Mouse (Mus musculus) hindbrain, embryonic 13.5 days (tissue): ENCODE results near the gene Hpca. TPM values are rescaled to one million over a fixed set of nuclear protein-coding genes. Genes with fewer than 3 reads are reported as not detected.

ENCODE experiments used
- ATAC-seq: fragments of 200-750 bp; cut with Nextera tagmentation; 2 replicates; pipeline ENCODE4 v1.8.0; 2017; ENCODE audit warnings: moderate TSS enrichment; ENCODE audit not compliant: low FRiP score
- H3K27ac ChIP-seq: fragments of 300-500 bp; sonication (generic); 2 replicates; pipeline ENCODE4 v1.5.1; 2015; ENCODE audit warnings: inconsistent platforms, mild to moderate bottlenecking, moderate library complexity
- H3K27me3 ChIP-seq: fragments of 300-500 bp; sonication (generic); 2 replicates; pipeline ENCODE4 v1.6.1; 2015; ENCODE audit warnings: mild to moderate bottlenecking, inconsistent platforms
- H3K36me3 ChIP-seq: fragments of 300-500 bp; sonication (generic); 2 replicates; pipeline ENCODE4 v1.6.1; 2015; ENCODE audit warnings: mild to moderate bottlenecking, inconsistent platforms
- H3K4me1 ChIP-seq: fragments of 300-500 bp; sonication (generic); replicated peaks from 2 replicates; pipeline ENCODE4 v1.6.1; 2015; ENCODE audit warnings: inconsistent platforms
- H3K4me2 ChIP-seq: fragments of 300-500 bp; sonication (generic); 2 replicates; pipeline ENCODE4 v1.6.1; 2015; ENCODE audit warnings: inconsistent platforms, mild to moderate bottlenecking, moderate library complexity
- H3K4me3 ChIP-seq: fragments of 300-500 bp; sonication (generic); 2 replicates; pipeline ENCODE4 v1.5.1; 2015; ENCODE audit warnings: mild to moderate bottlenecking, inconsistent platforms
- H3K9ac ChIP-seq: fragments of 300-500 bp; sonication (generic); 2 replicates; pipeline ENCODE4 v1.6.1; 2015; ENCODE audit warnings: mild to moderate bottlenecking, inconsistent platforms
- H3K9me3 ChIP-seq: fragments of 300-500 bp; sonication (generic); 2 replicates; pipeline ENCODE4 v1.6.1; 2016; ENCODE audit warnings: inconsistent platforms
- WGBS: fragments of 180-500 bp; shearing (Covaris S2); methylation state at CpG from one replicate; pipeline ENCODE4 v1.1.7; 2015; 5-methylcytosine and 5-hydroxymethylcytosine counted together
- polyA plus RNA-seq: library from polyadenylated mRNA; unstranded; fragments of >200 nt; fragmentation: Nextera tagmentation; extraction: Ambion mirVana; gene quantifications from 2 replicates; pipeline ENCODE4 v1.2.1, GENCODE M21; 2015

The Hpca gene
- polyA plus RNA-seq, 1 experiment from 2014 or later = 36.3 TPM

DNA sequence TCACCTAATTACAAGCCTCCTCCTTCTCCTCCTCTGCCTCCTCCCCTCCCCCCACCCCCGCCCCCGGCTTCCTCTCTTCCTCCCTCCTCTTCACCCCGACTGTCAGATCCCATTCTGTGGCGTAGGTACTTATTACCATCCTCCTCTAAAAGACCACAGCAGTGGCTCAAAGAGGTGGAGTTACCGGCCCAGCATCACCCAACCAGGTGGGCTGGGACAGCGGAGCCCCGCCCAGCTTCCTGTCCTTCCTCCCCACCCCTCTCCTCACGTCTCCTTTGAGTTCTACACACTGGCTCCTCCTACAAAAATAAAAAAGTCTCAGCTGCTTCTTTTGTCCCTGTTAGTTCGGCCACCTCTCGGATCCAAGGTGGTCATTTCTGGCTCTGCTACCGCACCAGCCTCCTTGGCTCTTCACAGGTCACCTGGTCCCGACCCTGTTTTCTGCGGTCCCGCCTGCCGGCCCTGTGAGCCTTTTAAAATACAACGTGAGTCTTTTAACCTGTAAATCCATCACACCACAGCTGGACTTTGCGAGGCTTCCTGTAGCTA, 9.0 kb upstream of the Hpca start:
- Histone ChIP-seq H3K9ac (peak overlapping the region; percentile 3; the same call in 1 of the 2 replicates), H3K4me1 (peaks cover 46% of the 10 kb centered on the region), H3K27me3 (peaks cover 16% of the 10 kb centered on the region), H3K27ac (peak overlapping the region; percentile 44; the same call in 1 of the 2 replicates), H3K9me3 (no peaks in the 10 kb centered on the region), H3K36me3 (no peaks in the 10 kb centered on the region), H3K4me2 (peak overlapping the region; percentile 36), H3K4me3 (peak overlapping the region; percentile 18)
- 6% methylated on average over 16 of the region's 17 CpGs for WGBS
- peak; percentile 64 for ATAC-seq

GRCm38 (mm10) chr4:129130149-129130548, 8.3 kb upstream of the Hpca start:
- Histone ChIP-seq H3K27ac (peak overlapping the region; percentile 62), H3K27me3 (peaks cover 14% of the 10 kb centered on the region), H3K4me1 (peaks cover 52% of the 10 kb centered on the region), H3K9me3 (no peaks in the 10 kb centered on the region), H3K9ac (peak overlapping the region; percentile 3; the same call in 1 of the 2 replicates), H3K36me3 (no peaks in the 10 kb centered on the region), H3K4me2 (peak overlapping the region; percentile 36), H3K4me3 (peak overlapping the region; percentile 18; the same call in 1 of the 2 replicates)
- 3% methylated on average over 8 of the region's 8 CpGs for WGBS
- ATAC-seq = peak; percentile 17

GRCm38 (mm10) chr4:129129387-129129786, 7.6 kb upstream of the Hpca start:
- Histone ChIP-seq H3K9me3 (no peaks in the 10 kb centered on the region), H3K4me3 (no peak overlapping the region), H3K4me1 (peaks cover 52% of the 10 kb centered on the region), H3K27me3 (peaks cover 17% of the 10 kb centered on the region; the same call in 1 of the 2 replicates), H3K4me2 (no peak overlapping the region), H3K27ac (no peak overlapping the region), H3K36me3 (no peaks in the 10 kb centered on the region), H3K9ac (no peak overlapping the region)
- 51% methylated on average over 9 of the region's 9 CpGs for WGBS
- no peak for ATAC-seq

DNA sequence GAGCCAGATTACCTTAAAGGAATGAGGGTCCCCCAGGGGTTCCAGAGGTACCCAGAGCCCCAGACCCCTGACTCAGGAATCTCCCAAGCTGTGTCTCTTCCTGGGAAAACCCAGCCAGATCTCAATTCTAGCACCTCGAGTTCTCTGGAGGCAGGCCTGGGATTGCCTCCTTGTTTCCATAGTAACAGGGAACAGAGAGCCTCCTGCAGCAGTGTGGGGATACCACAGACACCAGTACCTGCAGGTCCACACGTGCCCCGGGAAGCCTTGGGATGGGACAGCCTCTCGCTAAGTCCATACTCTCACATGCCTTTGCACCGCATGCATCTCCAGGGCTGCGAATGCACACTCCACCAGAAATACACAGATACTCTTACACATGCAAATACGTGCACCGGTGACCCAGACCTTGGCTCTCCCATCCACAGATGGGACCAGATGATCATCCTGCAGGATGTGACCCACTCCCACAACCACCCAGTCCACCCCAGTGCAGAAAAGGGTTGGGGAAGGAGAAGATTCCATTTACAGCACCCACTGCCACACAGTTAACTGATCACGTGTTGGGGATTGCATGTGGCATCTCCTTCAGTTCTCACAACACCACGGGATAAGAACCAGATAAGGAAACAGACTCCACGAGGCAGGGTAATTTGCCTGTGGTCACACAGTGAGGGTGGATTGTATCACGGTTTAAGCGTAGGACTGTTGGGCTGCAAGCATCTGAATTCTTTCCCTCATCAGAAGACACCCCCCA, 6.9 kb upstream of the Hpca start:
- H3K36me3 ChIP-seq = no peaks in the 10 kb centered on the region
- 62% methylated on average over 13 of the region's 13 CpGs for WGBS
- H3K4me3 ChIP-seq = no peak overlapping the region
- peak overlapping the region; percentile 46; the same call in 1 of the 2 replicates for H3K9ac ChIP-seq
- peaks cover 18% of the 10 kb centered on the region; the same call in 1 of the 2 replicates for H3K27me3 ChIP-seq
- no peak for ATAC-seq
- no peaks in the 10 kb centered on the region for H3K9me3 ChIP-seq
- no peak overlapping the region for H3K4me2 ChIP-seq
- peak overlapping the region; percentile 40 for H3K27ac ChIP-seq
- peaks cover 54% of the 10 kb centered on the region for H3K4me1 ChIP-seq

GRCm38 (mm10) chr4:129125736-129126451, 4.1 kb upstream of the Hpca start:
- H3K27ac ChIP-seq = peak overlapping the region; percentile 66
- peaks cover 64% of the 10 kb centered on the region for H3K4me1 ChIP-seq
- H3K4me3 ChIP-seq = peak overlapping the region; percentile 15
- ATAC-seq = no peak
- no peaks in the 10 kb centered on the region for H3K9me3 ChIP-seq
- 0 out of 2 replicates have a peak overlapping the region, but pooled peaks have one; percentile 43 for H3K9ac ChIP-seq
- WGBS = 16% methylated on average over 19 of the region's 19 CpGs
- H3K4me2 ChIP-seq = peak overlapping the region; percentile 40
- H3K27me3 ChIP-seq = peaks cover 36% of the 10 kb centered on the region
- no peaks in the 10 kb centered on the region for H3K36me3 ChIP-seq

GRCm38 (mm10) chr4:129124652-129125146, 2.9 kb upstream of the Hpca start:
- no peak overlapping the region for H3K4me3 ChIP-seq
- H3K4me2 ChIP-seq = peak overlapping the region; percentile 40
- peaks cover 48% of the 10 kb centered on the region for H3K27me3 ChIP-seq
- ATAC-seq = peak; percentile 28
- H3K27ac ChIP-seq = peak overlapping the region; percentile 66
- peak overlapping the region; percentile 35; the same call in 1 of the 2 replicates for H3K9ac ChIP-seq
- WGBS = 7% methylated on average over 13 of the region's 13 CpGs
- peaks cover 64% of the 10 kb centered on the region for H3K4me1 ChIP-seq
- no peaks in the 10 kb centered on the region for H3K9me3 ChIP-seq
- no peaks in the 10 kb centered on the region for H3K36me3 ChIP-seq

DNA sequence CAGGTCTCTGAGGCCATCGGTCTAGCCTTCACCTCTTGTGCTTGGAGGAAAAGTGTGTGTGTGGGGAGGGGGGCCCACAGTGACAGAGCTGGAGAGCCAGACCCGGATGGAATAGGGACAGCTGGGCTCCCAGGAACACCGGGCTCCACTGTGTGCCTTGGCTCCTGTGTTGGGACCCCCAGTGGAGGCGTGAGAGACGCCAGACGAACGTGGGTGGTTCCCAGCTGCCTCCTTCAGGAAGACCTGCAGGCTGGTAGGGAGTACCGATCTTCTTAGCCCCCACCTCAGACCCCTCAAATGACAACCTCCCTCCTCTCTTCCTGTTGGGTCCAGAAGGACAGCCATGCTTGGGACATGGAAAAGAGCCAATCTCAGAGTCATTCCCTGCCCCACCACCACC, 883 bp upstream of the Hpca start:
- H3K9me3 ChIP-seq = no peaks in the 10 kb centered on the region
- peaks cover 47% of the 10 kb centered on the region for H3K4me1 ChIP-seq
- no peak for ATAC-seq
- no peak overlapping the region for H3K9ac ChIP-seq
- no peak overlapping the region for H3K27ac ChIP-seq
- 39% methylated on average over 8 of the region's 8 CpGs for WGBS
- peaks cover 63% of the 10 kb centered on the region for H3K27me3 ChIP-seq
- no peak overlapping the region for H3K4me3 ChIP-seq
- H3K36me3 ChIP-seq = no peaks in the 10 kb centered on the region
- no peak overlapping the region for H3K4me2 ChIP-seq

DNA sequence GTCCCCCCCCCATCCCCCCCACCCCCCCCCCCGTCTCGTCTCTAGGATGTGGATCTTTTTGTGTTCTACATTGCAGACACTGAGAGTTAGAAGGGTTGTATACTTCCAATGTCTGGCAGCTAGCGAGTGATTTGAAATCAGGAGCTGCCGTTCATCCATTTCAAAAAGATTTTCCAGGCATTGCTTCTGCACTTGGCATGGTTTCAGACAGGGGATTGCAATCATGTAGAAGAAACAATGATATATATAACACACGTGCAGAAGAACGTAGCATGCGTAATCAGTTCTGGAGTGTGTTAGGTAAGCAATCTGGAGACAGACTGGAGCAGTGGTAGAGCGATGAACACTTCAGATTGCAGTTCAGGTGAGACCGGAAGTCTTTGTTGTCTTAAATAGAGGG, 271 bp upstream of the Hpca start:
- Histone ChIP-seq H3K36me3 (no peaks in the 10 kb centered on the region), H3K9me3 (no peaks in the 10 kb centered on the region), H3K27me3 (peaks cover 63% of the 10 kb centered on the region), H3K4me3 (no peak overlapping the region), H3K4me2 (peak overlapping the region; percentile 89; the same call in 1 of the 2 replicates), H3K4me1 (peaks cover 47% of the 10 kb centered on the region), H3K9ac (no peak overlapping the region), H3K27ac (no peak overlapping the region)
- WGBS = 31% methylated on average over 9 of the region's 9 CpGs
- no peak for ATAC-seq

GRCm38 (mm10) chr4:129120520-129121445, 1.1 kb downstream of the Hpca start:
- WGBS = 2% methylated on average over 44 of the region's 59 CpGs
- peaks cover 63% of the 10 kb centered on the region for H3K27me3 ChIP-seq
- H3K4me3 ChIP-seq = peak overlapping the region; percentile 59

GRCm38 (mm10) chr4:129119708-129120107, 2.1 kb downstream of the Hpca start:
- peaks cover 42% of the 10 kb centered on the region for H3K4me1 ChIP-seq
- 76% methylated on average over 10 of the region's 10 CpGs for WGBS
- ATAC-seq = no peak
- H3K4me3 ChIP-seq = no peak overlapping the region; the same call in 1 of the 2 replicates
- H3K9ac ChIP-seq = no peak overlapping the region
- H3K27me3 ChIP-seq = peaks cover 57% of the 10 kb centered on the region
- H3K36me3 ChIP-seq = no peaks in the 10 kb centered on the region
- H3K9me3 ChIP-seq = no peaks in the 10 kb centered on the region
- H3K4me2 ChIP-seq = peak overlapping the region; percentile 89
- H3K27ac ChIP-seq = no peak overlapping the region

More at GRCm38 (mm10) chr4:129120520-129121445, 1.1 kb downstream of the Hpca start:
- ATAC-seq = 0 out of 2 replicates have a peak, but pooled peaks have one; percentile 52
- Histone ChIP-seq H3K9me3 (no peaks in the 10 kb centered on the region), H3K4me2 (peak overlapping the region; percentile 89), H3K36me3 (no peaks in the 10 kb centered on the region), H3K27ac (no peak overlapping the region), H3K9ac (peak overlapping the region; percentile 81), H3K4me1 (peaks cover 42% of the 10 kb centered on the region)
